Mouse (Mus musculus) heart, postnatal 36 days (tissue): Measurements from ENCODE around the gene Meig1. TPM values are rescaled to one million over a fixed set of nuclear protein-coding genes. Genes with fewer than 3 reads are reported as not detected.

Experiments
- DNase-seq, 2 experiments: peaks; one replicate each; pipeline ENCODE4 v3.0.0; 2021 to 2022
- intact Hi-C: fragments of 180-260 bp; cut with DNase I; formaldehyde crosslinking; loops from one replicate; pipeline ENCODE4 v1.15.1; 2025
- total RNA-seq, 2 experiments: library from RNA; stranded (reverse); gene quantifications; 2 replicates each; pipeline ENCODE4 v1.2.3; 2021

Meig1 gene
- total RNA-seq, 2 experiments from 2014 or later = 2.4 to 2.7 TPM

- DNase-seq = no peak
- intact Hi-C loops = no loop called here
These were observed 57.3 kb downstream of the Meig1 start for GRCm38 (mm10) chr2:3365127-3365526.

- intact Hi-C loops = no loop called here
- DNase-seq = no peak
These were observed 61.4 kb downstream of the Meig1 start for GRCm38 (mm10) chr2:3361067-3361466.

Other genes starting within 250 kb of the Meig1 start
- gene Nmt2, start 138.4 kb downstream of the Meig1 start, total RNA-seq = 10 to 100 TPM in 1 of 2 experiments, 1 to 10 TPM in 1; 9.1 to 10.7 TPM
- gene Rpp38, start 90.0 kb downstream of the Meig1 start, total RNA-seq = 1 to 10 TPM; 3.7 to 7.4 TPM
- 1 to 10 TPM in 1 of 2 experiments, not detected in 1; 1.2 TPM for gene Acbd7, start 86.5 kb downstream of the Meig1 start, total RNA-seq
- gene Olah, start 25.4 kb downstream of the Meig1 start, total RNA-seq = not detected
- 1 to 10 TPM; 3.3 to 5.3 TPM for gene Dclre1c, start 1.5 kb upstream of the Meig1 start, total RNA-seq
- gene Suv39h2, start 52.4 kb upstream of the Meig1 start, total RNA-seq = under 1 TPM; 0.60 to 0.78 TPM
- 1 to 10 TPM in 1 of 2 experiments, under 1 TPM in 1; 0.87 to 1.3 TPM for gene Gm45902, start 90.1 kb upstream of the Meig1 start, total RNA-seq
- gene Hspa14, start 90.2 kb upstream of the Meig1 start, total RNA-seq = 10 to 100 TPM; 22.9 to 24.8 TPM
- gene Cdnf, start 90.4 kb upstream of the Meig1 start, total RNA-seq = 10 to 100 TPM; 27.6 to 28.1 TPM
- gene Fam107b, start 147.8 kb upstream of the Meig1 start, total RNA-seq = 1 to 10 TPM; 6.7 to 7.5 TPM